Mouse (Mus musculus) hindbrain, embryonic 14.5 days (tissue): ENCODE measurements around the gene Tnfsfm13. TPM values are rescaled to one million over a fixed set of nuclear protein-coding genes. Genes with fewer than 3 reads are reported as not detected.

Experiments used
- ATAC-seq: fragments of 200-750 bp; cut with Nextera tagmentation; 2 replicates; pipeline ENCODE4 v1.8.0; 2017; ENCODE audit warnings: moderate number of reproducible peaks, mild to moderate bottlenecking, moderate TSS enrichment, moderate library complexity; ENCODE audit not compliant: low FRiP score
- DNase-seq: peaks from one replicate; pipeline ENCODE4 v3.0.0-alpha.2; 2015; ENCODE audit warnings: low spot score
- H3K27ac ChIP-seq: fragments of 300-500 bp; sonication (generic); 2 replicates; pipeline ENCODE4 v1.5.1; 2014; ENCODE audit warnings: mild to moderate bottlenecking, moderate library complexity
- H3K27me3 ChIP-seq: fragments of 300-500 bp; sonication (generic); 2 replicates; pipeline ENCODE4 v1.6.1; 2014; ENCODE audit warnings: mild to moderate bottlenecking, low read length, mixed read lengths; ENCODE audit not compliant: control insufficient read depth, insufficient read depth
- H3K36me3 ChIP-seq: fragments of 300-500 bp; sonication (generic); replicated peaks from 2 replicates; pipeline ENCODE4 v1.6.1; 2014; ENCODE audit not compliant: control insufficient read depth, insufficient read depth
- H3K4me1 ChIP-seq: fragments of 300-500 bp; sonication (generic); replicated peaks from 2 replicates; pipeline ENCODE4 v1.6.1; 2014; ENCODE audit warnings: antibody characterized with exemption, low read length, mixed read lengths; ENCODE audit not compliant: control insufficient read depth, insufficient read depth
- H3K4me2 ChIP-seq: fragments of 300-500 bp; sonication (generic); replicated peaks from 2 replicates; pipeline ENCODE4 v1.6.1; 2014; ENCODE audit warnings: mild to moderate bottlenecking, moderate library complexity
- H3K4me3 ChIP-seq: fragments of 300-500 bp; sonication (generic); replicated peaks from 2 replicates; pipeline ENCODE4 v1.5.1; 2014; ENCODE audit warnings: mild to moderate bottlenecking, low read length
- H3K9ac ChIP-seq: fragments of 300-500 bp; sonication (generic); 2 replicates; pipeline ENCODE4 v1.6.1; 2014
- H3K9me3 ChIP-seq: fragments of 300-500 bp; sonication (generic); 2 replicates; pipeline ENCODE4 v1.6.1; 2016; ENCODE audit warnings: low read length; ENCODE audit not compliant: control insufficient read depth
- WGBS: fragments of 180-500 bp; shearing (Covaris S2); extraction: QIAGEN DNeasy Blood & Tissue Kit; methylation state at CpG from one replicate; pipeline ENCODE4 v1.1.7; 2014; 5-methylcytosine and 5-hydroxymethylcytosine counted together
- polyA plus RNA-seq: library from polyadenylated mRNA; unstranded; fragments of >200 nt; fragmentation: Nextera tagmentation; extraction: Ambion mirVana; gene quantifications from 2 replicates; pipeline ENCODE4 v1.2.1, GENCODE M21; 2014

Tnfsfm13 gene
- polyA plus RNA-seq, 1 experiment from 2014 or later: 2.6 TPM

DNA sequence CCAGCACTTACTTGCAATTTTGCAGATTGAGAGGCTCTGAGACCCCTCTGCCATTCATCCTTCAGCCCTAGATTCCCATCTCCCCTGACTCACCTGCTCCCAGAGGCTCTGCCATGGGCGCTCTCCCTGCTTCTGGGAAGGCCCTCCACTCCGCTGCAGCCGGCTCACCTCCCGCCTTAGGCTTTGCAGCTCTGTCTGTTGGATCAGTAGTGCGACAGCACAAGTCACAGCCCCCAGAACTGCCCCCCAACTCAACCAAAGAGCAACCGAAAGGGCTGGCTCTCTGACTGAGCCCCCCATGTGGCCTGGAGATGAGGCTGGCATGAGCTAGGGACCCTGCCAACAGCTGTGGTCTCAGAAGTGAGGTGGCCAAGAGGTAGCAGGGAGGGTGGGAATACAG, 11.0 kb downstream of the Tnfsfm13 start:
- Histone ChIP-seq H3K4me3 (no peak overlapping the region), H3K27ac (no peak overlapping the region), H3K9ac (0 out of 2 replicates have a peak overlapping the region, but pooled peaks have one; percentile 17), H3K36me3 (peaks cover 5% of the 10 kb centered on the region), H3K9me3 (no peaks in the 10 kb centered on the region), H3K27me3 (no peaks in the 10 kb centered on the region), H3K4me1 (peaks cover 22% of the 10 kb centered on the region), H3K4me2 (no peak overlapping the region)
- 74% methylated on average over 6 of the region's 6 CpGs for WGBS
- no peak for ATAC-seq
- DNase-seq: no peak

DNA sequence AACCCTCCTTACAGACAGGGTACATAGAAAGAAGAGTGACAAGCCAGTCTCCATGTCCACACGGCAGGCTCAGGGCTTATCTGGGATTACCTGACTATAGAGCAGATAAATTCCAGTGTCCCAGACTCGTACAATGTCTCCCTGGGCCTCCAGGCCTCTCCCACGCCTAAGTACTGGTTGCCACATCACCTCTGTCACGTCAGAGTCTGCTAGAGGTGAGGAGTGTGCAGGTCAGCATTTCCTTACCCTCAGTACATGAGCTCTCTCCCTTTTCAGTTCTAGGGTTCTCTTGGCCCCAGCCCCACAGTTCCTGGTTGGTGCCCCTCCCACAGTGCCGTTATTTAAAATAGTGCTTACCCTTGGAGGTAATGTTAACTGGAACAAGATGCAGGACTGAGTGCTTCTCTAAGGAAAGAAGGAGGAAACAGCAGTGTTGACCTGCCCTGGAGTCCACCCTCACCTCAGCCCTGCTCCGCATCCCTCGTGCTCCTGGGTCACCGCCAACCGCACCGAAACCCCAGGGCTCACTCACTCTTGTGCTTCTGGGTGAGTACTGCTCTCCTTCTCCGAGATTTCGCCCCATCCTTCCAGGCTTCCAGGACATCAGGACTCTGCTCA, 11.7 kb downstream of the Tnfsfm13 start:
- no peak overlapping the region for H3K27ac ChIP-seq

GRCm38 (mm10) chr11:69683576-69683975, 12.3 kb downstream of the Tnfsfm13 start:
- Histone ChIP-seq H3K27me3 (no peaks in the 10 kb centered on the region), H3K9me3 (no peaks in the 10 kb centered on the region), H3K36me3 (peaks cover 13% of the 10 kb centered on the region), H3K4me3 (no peak overlapping the region), H3K4me2 (peak overlapping the region; percentile 71), H3K9ac (peak overlapping the region; percentile 74), H3K27ac (peak overlapping the region; percentile 79), H3K4me1 (peaks cover 25% of the 10 kb centered on the region)
- WGBS: 85% methylated on average over 7 of the region's 7 CpGs
- DNase-seq (no peak), ATAC-seq (no peak)

More for the DNA sequence above, 11.7 kb downstream of the Tnfsfm13 start:
- DNase-seq (no peak), ATAC-seq (no peak)
- Histone ChIP-seq H3K9ac (peak overlapping the region; percentile 13; the same call in 1 of the 2 replicates), H3K27me3 (no peaks in the 10 kb centered on the region), H3K4me2 (no peak overlapping the region), H3K36me3 (peaks cover 9% of the 10 kb centered on the region), H3K9me3 (no peaks in the 10 kb centered on the region), H3K4me3 (no peak overlapping the region), H3K4me1 (peaks cover 25% of the 10 kb centered on the region)
- 84% methylated on average over 12 of the region's 12 CpGs for WGBS

DNA sequence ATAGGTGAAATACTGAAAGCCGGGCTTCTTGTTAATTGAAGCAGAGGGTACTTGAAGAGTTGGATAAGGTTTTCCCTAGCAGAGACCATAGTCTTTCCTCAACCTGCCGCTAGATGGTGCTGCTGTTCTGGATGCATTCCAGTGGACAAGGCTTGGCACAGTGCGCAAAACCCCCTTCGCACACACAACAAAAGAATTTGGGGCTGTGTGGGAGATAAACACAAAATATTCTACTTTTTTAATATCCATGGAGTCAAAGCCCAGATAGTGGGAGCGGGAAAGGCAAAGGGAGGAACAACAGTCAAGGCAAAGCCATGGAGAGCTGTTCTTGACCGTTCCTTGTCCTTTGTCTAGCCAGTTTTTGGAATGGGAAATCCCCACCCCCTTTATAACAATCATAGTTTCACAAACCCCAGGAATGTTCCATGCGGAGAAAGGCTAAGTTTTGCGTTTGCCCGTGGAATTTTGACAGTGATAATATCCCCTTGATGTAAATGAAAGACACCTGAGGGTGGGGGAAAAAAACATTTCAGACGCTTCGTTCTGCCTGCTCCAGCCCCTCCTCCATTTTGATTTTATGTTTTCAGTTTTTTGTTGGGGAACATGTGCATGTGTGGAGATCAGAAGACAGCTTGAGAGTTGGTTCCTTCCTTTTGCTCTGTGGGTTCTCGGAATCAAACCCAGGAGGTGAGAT, 12.9 kb downstream of the Tnfsfm13 start:
- Histone ChIP-seq H3K9ac (peak overlapping the region; percentile 74), H3K27me3 (no peaks in the 10 kb centered on the region), H3K9me3 (no peaks in the 10 kb centered on the region), H3K4me1 (peaks cover 25% of the 10 kb centered on the region), H3K4me3 (peak overlapping the region; percentile 73; the same call in 1 of the 2 replicates), H3K27ac (peak overlapping the region; percentile 93), H3K4me2 (peak overlapping the region; percentile 71), H3K36me3 (peaks cover 19% of the 10 kb centered on the region)
- ATAC-seq (0 out of 2 replicates have a peak, but pooled peaks have one; percentile 32), DNase-seq (peak; percentile 97)
- WGBS: 20% methylated on average over 12 of the region's 12 CpGs

- peak overlapping the region; percentile 71 for H3K4me2 ChIP-seq
- H3K27me3 ChIP-seq: no peaks in the 10 kb centered on the region
- ATAC-seq (no peak), DNase-seq (no peak)
- peak overlapping the region; percentile 93 for H3K27ac ChIP-seq
- H3K4me1 ChIP-seq: peaks cover 25% of the 10 kb centered on the region
- H3K9ac ChIP-seq: peak overlapping the region; percentile 74
- peaks cover 25% of the 10 kb centered on the region for H3K36me3 ChIP-seq
- peak overlapping the region; percentile 73 for H3K4me3 ChIP-seq
- WGBS: 29% methylated on average over 24 of the region's 24 CpGs
- H3K9me3 ChIP-seq: no peaks in the 10 kb centered on the region
These were observed 13.6 kb downstream of the Tnfsfm13 start for GRCm38 (mm10) chr11:69682209-69682839.

DNA sequence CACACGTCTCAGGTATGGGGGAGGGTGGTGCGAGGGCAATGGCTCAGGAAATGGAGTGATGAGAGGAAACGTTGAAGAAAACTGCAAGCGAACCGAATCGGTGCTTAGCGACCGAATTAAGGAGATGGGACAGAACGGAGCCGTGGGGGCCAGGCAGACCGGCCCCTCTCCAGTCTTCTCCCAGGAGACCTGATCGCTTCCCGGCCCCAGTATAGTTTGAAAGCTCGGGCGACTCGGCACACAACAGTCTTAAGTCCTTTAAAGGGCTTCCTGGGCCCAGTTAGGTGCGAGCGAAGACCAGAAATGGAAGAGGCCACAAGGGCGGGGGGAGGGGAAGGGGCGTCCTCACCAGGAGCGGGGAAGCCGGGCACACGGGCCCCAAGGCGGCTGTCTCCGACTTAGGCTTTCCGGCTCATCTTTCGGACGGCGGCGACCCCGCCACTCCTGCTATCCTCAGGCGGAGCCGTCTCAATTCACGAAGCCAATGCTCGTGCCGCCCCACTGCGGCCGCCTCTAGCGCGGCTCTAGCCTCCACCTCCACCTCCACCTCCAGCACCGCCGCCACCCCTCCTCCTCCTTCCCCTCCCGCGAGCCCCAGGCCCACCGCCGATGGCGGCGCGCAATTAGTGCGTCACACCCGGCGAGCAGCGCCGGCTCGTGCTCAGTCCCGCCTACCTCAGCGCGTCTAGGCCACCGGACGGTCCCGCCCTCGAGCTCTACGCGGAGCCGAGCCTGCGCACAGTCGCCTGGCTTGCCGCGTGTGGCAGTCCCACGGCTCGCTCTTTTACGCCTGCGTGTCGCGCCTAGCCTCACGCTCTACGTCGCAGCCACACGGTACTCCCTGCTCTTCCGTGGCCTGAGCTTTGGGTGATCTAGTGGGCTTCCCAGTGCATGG, 14.3 kb downstream of the Tnfsfm13 start, which contains the start of gene Senp3:
Gene Senp3 (minus strand): TSS at position 771 of the 895 bp plus-strand sequence.
- Histone ChIP-seq H3K9me3 (no peaks in the 10 kb centered on the region), H3K4me3 (peak within 1 kb of the TSS; percentile 73), H3K4me1 (peaks cover 25% of the 10 kb centered on the region), H3K27me3 (no peaks in the 10 kb centered on the region), H3K4me2 (peak within 1 kb of the TSS; percentile 71), H3K9ac (peak within 1 kb of the TSS; percentile 74), H3K36me3 (peaks cover 33% of the 10 kb centered on the region), H3K27ac (peak within 1 kb of the TSS; percentile 93)
- ATAC-seq (peak; percentile 97), DNase-seq (peak; percentile 99)
- WGBS: under 1% methylated on average over 71 of the region's 80 CpGs

DNA sequence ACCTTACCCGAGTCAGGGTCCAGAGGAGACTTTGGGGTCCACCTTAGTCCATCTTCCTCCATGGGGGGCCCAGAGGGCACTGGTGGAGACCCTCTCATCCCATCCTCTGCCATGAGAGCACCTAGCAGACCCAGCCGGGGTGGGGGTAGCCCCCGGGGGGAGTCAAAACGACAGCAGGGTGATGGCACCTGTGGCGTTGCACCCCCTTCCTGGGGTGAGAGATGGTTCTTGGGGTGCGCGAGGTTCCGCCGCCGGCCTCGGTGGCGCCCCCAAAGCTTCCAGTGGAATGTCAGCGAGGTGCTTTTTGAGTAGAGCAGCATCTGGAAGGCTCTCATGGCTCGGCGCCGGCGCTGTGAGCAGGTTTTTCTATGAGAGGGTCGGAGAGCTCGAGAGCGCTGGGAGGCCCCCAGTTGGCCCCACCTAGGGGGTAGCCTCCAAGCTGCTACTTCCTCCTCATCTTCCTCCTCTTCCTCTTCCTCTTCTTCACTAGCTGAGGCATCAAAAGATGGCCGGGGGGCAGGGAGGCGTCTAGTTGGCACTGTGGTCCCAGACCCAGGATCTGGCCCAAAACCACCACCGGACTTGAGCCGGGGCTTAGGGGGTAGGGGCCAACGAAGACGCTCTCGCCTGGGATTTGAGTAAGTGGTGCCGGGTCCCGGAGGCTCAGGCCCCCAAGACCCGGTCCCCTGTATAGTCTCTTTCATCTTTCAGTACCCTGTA, 15.6 kb downstream of the Tnfsfm13 start:
- no peak for ATAC-seq
- WGBS: 90% methylated on average over 30 of the region's 30 CpGs
- peak overlapping the region; percentile 73 for H3K4me3 ChIP-seq
- peak overlapping the region; percentile 74; the same call in 1 of the 2 replicates for H3K9ac ChIP-seq
- H3K36me3 ChIP-seq: peaks cover 46% of the 10 kb centered on the region
- peak overlapping the region; percentile 71 for H3K4me2 ChIP-seq
- no peaks in the 10 kb centered on the region for H3K9me3 ChIP-seq
- DNase-seq: no peak
- H3K27ac ChIP-seq: no peak overlapping the region
- peaks cover 25% of the 10 kb centered on the region for H3K4me1 ChIP-seq
- no peaks in the 10 kb centered on the region for H3K27me3 ChIP-seq

DNA sequence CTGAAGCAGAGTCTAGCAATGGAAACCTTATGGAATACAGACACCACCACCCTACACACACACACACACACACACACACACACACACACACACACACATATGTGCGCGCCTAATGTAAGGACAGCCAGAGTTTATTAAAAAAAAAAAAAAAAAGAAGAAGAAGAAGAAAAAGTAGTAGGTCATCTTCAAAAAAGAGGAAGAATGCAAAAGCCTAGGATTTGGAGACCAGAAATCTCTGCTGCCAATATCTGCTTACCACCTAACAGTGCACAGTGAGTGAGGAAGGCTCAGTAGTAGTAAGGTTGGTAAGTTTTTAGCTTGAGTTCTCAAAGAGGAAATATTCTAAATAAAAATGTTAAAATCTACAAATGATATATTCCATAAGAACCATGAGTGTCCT, 16.8 kb downstream of the Tnfsfm13 start:
- peaks cover 57% of the 10 kb centered on the region for H3K36me3 ChIP-seq
- 91% methylated on average over 2 of the region's 2 CpGs for WGBS
- ATAC-seq (no peak), DNase-seq (no peak)
- H3K27ac ChIP-seq: no peak overlapping the region
- no peak overlapping the region for H3K4me3 ChIP-seq
- H3K4me2 ChIP-seq: no peak overlapping the region; the same call in 1 of the 2 replicates
- H3K9ac ChIP-seq: no peak overlapping the region
- no peaks in the 10 kb centered on the region for H3K9me3 ChIP-seq
- H3K27me3 ChIP-seq: no peaks in the 10 kb centered on the region
- peaks cover 25% of the 10 kb centered on the region for H3K4me1 ChIP-seq
